Mouse (Mus musculus): ENCODE measurements around the gene Zfp568. TPM values are rescaled to one million over a fixed set of nuclear protein-coding genes. Genes with fewer than 3 reads are reported as not detected.

Gene Zfp568
- polyA plus RNA-seq, 1 experiment, result 9.0 TPM

DNA sequence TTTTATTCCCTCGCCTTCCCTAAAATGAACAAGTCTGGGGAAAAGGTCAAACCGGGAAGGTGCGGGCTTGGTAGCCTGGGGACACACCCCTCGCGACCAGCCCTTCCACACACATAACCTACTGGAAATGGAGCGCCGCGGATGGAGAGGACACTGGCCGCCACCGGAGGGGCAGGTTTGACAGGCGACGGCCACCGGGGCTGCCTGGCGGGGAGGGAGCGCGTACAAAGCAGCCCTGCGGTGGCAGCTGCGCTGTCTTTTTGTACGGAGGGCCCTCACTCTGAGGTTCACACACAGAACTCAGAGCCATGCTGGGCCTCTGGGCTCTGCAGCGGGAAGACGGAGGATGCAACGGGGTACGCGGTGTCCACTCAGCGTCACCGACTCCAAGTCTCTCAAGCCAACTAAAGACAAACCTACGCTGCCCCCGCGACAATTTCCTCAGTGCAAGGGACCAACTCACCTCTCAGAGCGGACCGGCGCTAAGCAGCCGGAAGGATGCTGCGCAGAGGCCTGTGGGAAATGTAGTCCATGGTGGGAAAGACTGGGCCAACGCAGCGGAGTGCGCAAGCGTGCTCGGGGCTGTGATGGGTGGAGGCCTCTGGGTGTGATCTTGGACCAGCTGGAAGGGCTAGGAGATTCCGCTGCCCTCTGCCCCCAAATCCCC lies 67.3 kb downstream of the Zfp568 start, which contains the start of gene Zfp14:
Zfp14 (minus strand) TSS at position 499 of the 667 bp plus-strand sequence.
- peak; percentile 64 for DNase-seq (ENCODE audit: low spot score)

- no peak for DNase-seq (ENCODE audit: low spot score)
Measured at GRCm38 (mm10) chr7:30053591-30053990, 69.8 kb downstream of the Zfp568 start.

DNA sequence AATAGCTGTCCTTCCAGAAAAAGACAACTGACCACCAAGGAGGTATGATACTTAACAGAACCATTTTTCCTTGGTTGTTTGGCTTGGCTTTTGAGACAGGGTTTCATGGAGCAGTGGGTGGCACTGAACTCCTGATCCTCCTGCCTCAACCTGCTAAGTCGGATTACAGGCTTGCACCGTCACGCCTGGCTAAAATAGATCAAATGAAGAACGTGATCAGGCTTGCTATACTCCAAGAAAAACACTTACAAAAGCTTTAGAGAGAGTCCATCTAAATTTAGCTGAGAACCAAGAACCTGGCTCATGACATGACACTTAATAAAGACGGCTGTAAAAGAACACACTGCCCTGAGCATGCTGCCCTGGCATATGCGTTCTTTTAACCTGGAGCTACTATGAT lies 76.6 kb downstream of the Zfp568 start:
- DNase-seq (ENCODE audit: low spot score), result no peak

DNA sequence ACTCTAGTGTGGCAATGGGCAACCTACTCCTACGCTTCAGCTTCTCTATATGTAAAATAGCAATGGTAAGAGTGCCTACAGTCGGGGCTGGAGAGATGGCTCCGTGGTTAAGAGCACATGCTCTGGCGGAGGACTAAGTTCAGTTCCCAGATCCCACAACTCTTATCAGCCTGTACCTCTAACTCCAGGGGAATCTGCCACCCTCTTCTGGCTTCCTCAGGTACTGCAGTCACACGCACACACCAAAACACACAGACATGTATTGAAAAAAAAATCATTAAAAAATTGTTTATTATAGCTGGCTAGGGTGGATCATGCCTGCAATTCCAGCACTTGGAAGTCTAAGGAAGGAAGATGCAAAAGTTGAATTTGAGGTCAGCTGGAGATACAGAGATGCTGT lies 78.7 kb downstream of the Zfp568 start:
- DNase-seq (ENCODE audit: low spot score), result no peak

GRCm38 (mm10) chr7:30064622-30065021 lies 80.9 kb downstream of the Zfp568 start:
- DNase-seq (ENCODE audit: low spot score), result no peak

GRCm38 (mm10) chr7:30072146-30073028 lies 88.6 kb downstream of the Zfp568 start, which contains the start of gene Zfp82:
Gene Zfp82 (minus strand): TSS chr7:30072900.
- DNase-seq (ENCODE audit: low spot score), result peak; percentile 67

Other genes with a start within 250 kb of the Zfp568 start
- gene Zfp84, start 215.4 kb upstream of the Zfp568 start, polyA plus RNA-seq (2012; rRNA removed), result 9.7 and 10.1 TPM in 2 replicates
- 2.7 and 3.7 TPM in 2 replicates for gene Zfp30, start 200.0 kb upstream of the Zfp568 start, polyA plus RNA-seq (2012; rRNA removed)
- 8.8 and 9.2 TPM in 2 replicates for gene Zfp790, start 167.8 kb upstream of the Zfp568 start, polyA plus RNA-seq (2012; rRNA removed)
- gene Zfp940, start 130.3 kb upstream of the Zfp568 start, polyA plus RNA-seq (2012; rRNA removed), result 1.1 and 1.4 TPM in 2 replicates
- 7.0 and 8.1 TPM in 2 replicates for gene Zfp420, start 124.0 kb upstream of the Zfp568 start, polyA plus RNA-seq (2012; rRNA removed)
- gene Zfp27, start 77.4 kb upstream of the Zfp568 start, polyA plus RNA-seq (2012; rRNA removed), result 6.0 and 6.8 TPM in 2 replicates
- gene Zfp383, start 75.7 kb upstream of the Zfp568 start, polyA plus RNA-seq (2012; rRNA removed), result 7.5 and 8.1 TPM in 2 replicates
- gene Zfp74, start 29.9 kb upstream of the Zfp568 start, polyA plus RNA-seq (2012; rRNA removed), result 7.7 TPM in 2 replicates
- 11.0 and 14.3 TPM in 2 replicates for gene Zfp14, start 67.4 kb downstream of the Zfp568 start, polyA plus RNA-seq (2012; rRNA removed)
- gene Zfp82, start 88.9 kb downstream of the Zfp568 start, polyA plus RNA-seq (2012; rRNA removed), result 1.3 and 1.9 TPM in 2 replicates
- gene Gm26920, start 106.5 kb downstream of the Zfp568 start, polyA plus RNA-seq (2012; rRNA removed), result 0.15 and 0.17 TPM in 2 replicates
- 3.6 and 4.7 TPM in 2 replicates for gene Zfp566, start 106.6 kb downstream of the Zfp568 start, polyA plus RNA-seq (2012; rRNA removed)
- 39.0 and 39.6 TPM in 2 replicates for gene Zfp260, start 110.8 kb downstream of the Zfp568 start, polyA plus RNA-seq (2012; rRNA removed)
- gene Zfp382, start 138.0 kb downstream of the Zfp568 start, polyA plus RNA-seq (2012; rRNA removed), result 2.6 and 3.0 TPM in 2 replicates
- 49.8 and 50.1 TPM in 2 replicates for gene Zfp146, start 185.8 kb downstream of the Zfp568 start, polyA plus RNA-seq (2012; rRNA removed)
- 16.9 and 19.4 TPM in 2 replicates for gene Cox7a1, start 200.2 kb downstream of the Zfp568 start, polyA plus RNA-seq (2012; rRNA removed)
- gene Capns1, start 214.9 kb downstream of the Zfp568 start, polyA plus RNA-seq (2012; rRNA removed), result 449 and 545 TPM in 2 replicates
- gene Polr2i, start 248.0 kb downstream of the Zfp568 start, polyA plus RNA-seq (2012; rRNA removed), result 107 and 140 TPM in 2 replicates
- gene Tbcb, start 248.3 kb downstream of the Zfp568 start, polyA plus RNA-seq (2012; rRNA removed), result 84.3 and 84.5 TPM in 2 replicates

Data from urinary bladder, adult 2 months (tissue).